Mouse (Mus musculus): ENCODE results near the gene Sel1l3. TPM values are rescaled to one million over a fixed set of nuclear protein-coding genes. Genes with fewer than 3 reads are reported as not detected.

The Sel1l3 gene
- polyA plus RNA-seq, 1 experiment from 2014 or later: 7.3 TPM

- Histone ChIP-seq H3K27ac (no peak overlapping the region), H3K36me3 (replicated peaks) (no peaks in the 10 kb centered on the region), H3K9me3 (no peaks in the 10 kb centered on the region), H3K4me1 (peaks cover 12% of the 10 kb centered on the region; the same call in 1 of the 2 replicates), H3K4me2 (no peak overlapping the region), H3K9ac (no peak overlapping the region), H3K4me3 (no peak overlapping the region), H3K27me3 (replicated peaks) (no peaks in the 10 kb centered on the region)
- peak; percentile 51; the same call in 1 of the 2 replicates for ATAC-seq (replicated peaks)
- WGBS: 41% methylated on average over 11 of the region's 11 CpGs
These were observed 26.2 kb upstream of the Sel1l3 start for GRCm38 (mm10) chr5:53239831-53240440.

DNA sequence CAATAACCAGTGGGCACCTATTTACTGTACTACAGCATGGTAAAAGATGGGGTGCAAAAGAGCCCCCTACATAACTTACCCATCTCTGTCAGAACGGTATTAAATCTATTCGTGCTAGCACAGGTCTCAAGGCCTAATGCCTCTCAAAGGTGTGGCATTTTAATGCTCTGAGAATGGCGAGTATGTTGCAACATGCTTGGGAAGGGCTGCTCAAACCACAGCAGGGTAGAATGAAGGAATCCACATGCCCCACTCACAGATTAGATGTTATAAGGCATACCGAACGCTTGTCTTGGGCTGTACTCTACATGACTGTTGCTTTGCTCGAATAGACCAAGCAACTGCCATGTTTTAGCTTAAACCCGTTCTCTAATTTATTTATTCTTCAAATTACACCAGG lies 25.5 kb upstream of the Sel1l3 start:
- no peaks in the 10 kb centered on the region for H3K9me3 ChIP-seq
- H3K4me2 ChIP-seq: no peak overlapping the region
- no peak overlapping the region for H3K27ac ChIP-seq
- no peak overlapping the region for H3K9ac ChIP-seq
- H3K27me3 ChIP-seq (replicated peaks): no peaks in the 10 kb centered on the region
- no peaks in the 10 kb centered on the region for H3K36me3 ChIP-seq (replicated peaks)
- H3K4me1 ChIP-seq: peaks cover 12% of the 10 kb centered on the region; the same call in 1 of the 2 replicates
- no peak for ATAC-seq (replicated peaks)
- 91% methylated on average over 7 of the region's 7 CpGs for WGBS
- no peak overlapping the region for H3K4me3 ChIP-seq

DNA sequence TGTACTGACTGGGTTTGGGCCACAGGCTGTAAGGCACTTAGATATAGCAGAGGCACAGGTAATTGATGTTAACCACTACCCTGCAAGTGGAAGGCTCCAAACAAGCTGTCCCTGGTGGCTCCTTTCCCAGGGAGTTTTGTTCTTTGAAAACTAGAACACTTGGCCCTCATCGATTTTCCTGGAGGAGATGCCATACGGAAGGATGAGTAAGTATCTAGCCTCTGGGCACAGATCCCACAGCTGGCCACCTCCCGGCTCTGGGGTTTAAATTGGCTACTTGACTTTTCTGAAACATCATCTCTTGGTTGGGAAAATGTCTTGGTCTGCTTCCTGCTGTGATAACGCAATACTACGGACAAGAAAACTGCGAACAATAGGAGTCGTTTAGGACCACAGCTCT lies 25.0 kb upstream of the Sel1l3 start:
- Histone ChIP-seq H3K36me3 (replicated peaks) (no peaks in the 10 kb centered on the region), H3K4me2 (no peak overlapping the region), H3K9me3 (no peaks in the 10 kb centered on the region), H3K27ac (no peak overlapping the region), H3K4me3 (no peak overlapping the region), H3K4me1 (peaks cover 12% of the 10 kb centered on the region; the same call in 1 of the 2 replicates), H3K27me3 (replicated peaks) (no peaks in the 10 kb centered on the region), H3K9ac (no peak overlapping the region)
- no peak for ATAC-seq (replicated peaks)
- WGBS: 78% methylated on average over 7 of the region's 7 CpGs

- Histone ChIP-seq H3K4me1 (peaks cover 12% of the 10 kb centered on the region; the same call in 1 of the 2 replicates), H3K4me2 (no peak overlapping the region), H3K9me3 (no peaks in the 10 kb centered on the region), H3K9ac (no peak overlapping the region), H3K36me3 (replicated peaks) (no peaks in the 10 kb centered on the region), H3K27me3 (replicated peaks) (no peaks in the 10 kb centered on the region), H3K4me3 (no peak overlapping the region), H3K27ac (no peak overlapping the region)
- ATAC-seq (replicated peaks): no peak
- 81% methylated on average over 7 of the region's 8 CpGs for WGBS
These were observed 23.0 kb upstream of the Sel1l3 start for GRCm38 (mm10) chr5:53236749-53237148.

GRCm38 (mm10) chr5:53236136-53236535 lies 22.4 kb upstream of the Sel1l3 start:
- ATAC-seq (replicated peaks): no peak
- no peak overlapping the region for H3K27ac ChIP-seq
- no peak overlapping the region for H3K4me3 ChIP-seq
- H3K27me3 ChIP-seq (replicated peaks): no peaks in the 10 kb centered on the region
- no peaks in the 10 kb centered on the region for H3K36me3 ChIP-seq (replicated peaks)
- 40% methylated on average over 5 of the region's 5 CpGs for WGBS
- H3K9me3 ChIP-seq: no peaks in the 10 kb centered on the region
- no peak overlapping the region for H3K9ac ChIP-seq
- H3K4me2 ChIP-seq: no peak overlapping the region
- H3K4me1 ChIP-seq: peaks cover 12% of the 10 kb centered on the region; the same call in 1 of the 2 replicates

GRCm38 (mm10) chr5:53235551-53235950 lies 21.8 kb upstream of the Sel1l3 start:
- ATAC-seq (replicated peaks): no peak
- 27% methylated on average over 4 of the region's 4 CpGs for WGBS
- no peak overlapping the region for H3K9ac ChIP-seq
- peaks cover 11% of the 10 kb centered on the region; the same call in 1 of the 2 replicates for H3K4me1 ChIP-seq
- H3K27ac ChIP-seq: no peak overlapping the region
- H3K27me3 ChIP-seq (replicated peaks): no peaks in the 10 kb centered on the region
- no peaks in the 10 kb centered on the region for H3K9me3 ChIP-seq
- H3K4me3 ChIP-seq: no peak overlapping the region
- no peak overlapping the region for H3K4me2 ChIP-seq
- no peaks in the 10 kb centered on the region for H3K36me3 ChIP-seq (replicated peaks)

GRCm38 (mm10) chr5:53230560-53230959 lies 16.8 kb upstream of the Sel1l3 start:
- Histone ChIP-seq H3K4me2 (no peak overlapping the region), H3K4me3 (no peak overlapping the region), H3K9ac (no peak overlapping the region), H3K27me3 (replicated peaks) (no peaks in the 10 kb centered on the region), H3K4me1 (0 out of 2 replicates have a peak, but pooled peaks cover 1% of the 10 kb centered on the region), H3K36me3 (replicated peaks) (no peaks in the 10 kb centered on the region), H3K9me3 (no peaks in the 10 kb centered on the region), H3K27ac (no peak overlapping the region)
- no peak for ATAC-seq (replicated peaks)
- 53% methylated on average over 4 of the region's 4 CpGs for WGBS

DNA sequence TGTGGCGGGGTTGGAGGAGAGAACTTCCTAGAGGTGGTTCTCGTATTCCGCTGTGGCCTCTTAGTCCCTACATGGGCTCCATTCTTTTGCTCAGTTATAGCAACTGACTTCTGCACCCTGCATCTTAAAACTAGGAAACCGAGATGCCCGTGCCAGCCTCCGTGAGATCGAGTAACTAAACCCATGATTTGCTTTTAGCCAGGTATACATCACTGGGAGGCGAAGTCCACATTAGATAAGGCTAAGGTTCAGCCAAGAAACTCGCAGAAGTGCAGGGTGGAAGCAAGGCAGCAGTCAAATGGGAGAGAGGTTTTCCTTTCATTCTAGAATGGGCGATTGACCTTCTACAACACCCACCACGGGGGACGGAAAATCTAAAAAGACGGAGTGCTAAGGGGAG lies 11.7 kb upstream of the Sel1l3 start:
- no peak overlapping the region for H3K4me2 ChIP-seq
- H3K9me3 ChIP-seq: no peaks in the 10 kb centered on the region
- no peak for ATAC-seq (replicated peaks)
- no peak overlapping the region for H3K4me3 ChIP-seq
- no peaks in the 10 kb centered on the region for H3K27me3 ChIP-seq (replicated peaks)
- H3K9ac ChIP-seq: no peak overlapping the region
- H3K4me1 ChIP-seq: no peaks in the 10 kb centered on the region
- H3K36me3 ChIP-seq (replicated peaks): no peaks in the 10 kb centered on the region
- 92% methylated on average over 13 of the region's 13 CpGs for WGBS
- H3K27ac ChIP-seq: no peak overlapping the region

GRCm38 (mm10) chr5:53214801-53215200 lies 1.1 kb upstream of the Sel1l3 start:
- no peak for ATAC-seq (replicated peaks)
- Histone ChIP-seq H3K9ac (no peak overlapping the region), H3K36me3 (replicated peaks) (no peaks in the 10 kb centered on the region), H3K4me2 (peak overlapping the region; percentile 84; the same call in 1 of the 2 replicates), H3K27me3 (replicated peaks) (0 out of 2 replicates have a peak, but pooled peaks cover 5% of the 10 kb centered on the region), H3K4me1 (peaks cover 32% of the 10 kb centered on the region), H3K4me3 (no peak overlapping the region; the same call in 1 of the 2 replicates), H3K9me3 (no peaks in the 10 kb centered on the region), H3K27ac (0 out of 2 replicates have a peak overlapping the region, but pooled peaks have one; percentile 74)
- 0% methylated on average over 1 of the region's 1 CpGs for WGBS

GRCm38 (mm10) chr5:53214362-53214761 lies 635 bp upstream of the Sel1l3 start:
- Histone ChIP-seq H3K9ac (no peak overlapping the region; the same call in 1 of the 2 replicates), H3K4me3 (peak overlapping the region; percentile 58), H3K4me2 (peak overlapping the region; percentile 84), H3K9me3 (no peaks in the 10 kb centered on the region), H3K27ac (0 out of 2 replicates have a peak overlapping the region, but pooled peaks have one; percentile 74), H3K27me3 (replicated peaks) (0 out of 2 replicates have a peak, but pooled peaks cover 5% of the 10 kb centered on the region), H3K36me3 (replicated peaks) (no peaks in the 10 kb centered on the region), H3K4me1 (peaks cover 33% of the 10 kb centered on the region)
- ATAC-seq (replicated peaks): peak; percentile 15; the same call in 1 of the 2 replicates
- WGBS: 11% methylated on average over 5 of the region's 5 CpGs

GRCm38 (mm10) chr5:53212782-53213710 lies 681 bp downstream of the Sel1l3 start:
- peaks cover 33% of the 10 kb centered on the region for H3K4me1 ChIP-seq
- peak; percentile 59 for ATAC-seq (replicated peaks)
- no peaks in the 10 kb centered on the region for H3K36me3 ChIP-seq (replicated peaks)
- H3K9ac ChIP-seq: peak overlapping the region; percentile 86
- H3K4me3 ChIP-seq: peak overlapping the region; percentile 58
- peak overlapping the region; percentile 74 for H3K27ac ChIP-seq
- peak overlapping the region; percentile 84 for H3K4me2 ChIP-seq
- 1% methylated on average over 57 of the region's 99 CpGs for WGBS
- H3K9me3 ChIP-seq: no peaks in the 10 kb centered on the region
- H3K27me3 ChIP-seq (replicated peaks): 0 out of 2 replicates have a peak, but pooled peaks cover 5% of the 10 kb centered on the region

All from midbrain, embryonic 15.5 days (tissue).